Mouse (Mus musculus): Measurements from ENCODE around the gene Rnf224.

- TF ChIP-seq CTCF (IDR thresholded peaks at IDR 0.05; ENCODE audit: low read depth) = no peak
- TF ChIP-seq EP300 (IDR thresholded peaks at IDR 0.05; ENCODE audit: low read depth) = no peak
Observed at GRCm38 (mm10) chr2:25228995-25229530, 7.5 kb downstream of the Rnf224 start.

Measured in heart, postnatal 0 days (tissue).